In genomic region chr5:115732176-115732848, GRCm38 (mm10) we compare ENCODE assay signal across 8 mouse cellular contexts. TPM values are rescaled to one million over a fixed set of nuclear protein-coding genes. Genes with fewer than 3 reads are reported as not detected.
A peak's percentile ranks its signal among the peaks of the same experiment; 100 is the strongest.
DNase-seq lines count a peak whose midpoint lies in the region; ATAC-seq and TF ChIP-seq lines count a peak whose summit lies in the region.

No protein-coding gene starts in this region.

- H3K4me3 ChIP-seq in intestine, postnatal 0 days (ENCODE audit: low read depth, low read length) = peak overlapping the region; percentile 59
- H3K4me3 ChIP-seq in midbrain, embryonic 11.5 days (ENCODE audit: low read depth, low read length) = peak overlapping the region; percentile 70

- H3K9me3 ChIP-seq in intestine, postnatal 0 days (ENCODE audit: control insufficient read depth) = no peaks in the 10 kb centered on the region
- H3K9me3 ChIP-seq in midbrain, embryonic 11.5 days (ENCODE audit: control insufficient read depth, low read length) = no peaks in the 10 kb centered on the region

- H3K9ac ChIP-seq in intestine, postnatal 0 days (ENCODE audit: low read depth, low read length) = peak overlapping the region; percentile 37
- peak overlapping the region; percentile 62 for H3K9ac ChIP-seq in midbrain, embryonic 11.5 days (ENCODE audit: low read length)

- no peaks in the 10 kb centered on the region for H3K36me3 ChIP-seq in intestine, postnatal 0 days (ENCODE audit: control insufficient read depth, insufficient read depth)
- no peaks in the 10 kb centered on the region for H3K36me3 ChIP-seq in midbrain, embryonic 11.5 days (ENCODE audit: control insufficient read depth, insufficient read depth, low read length)

- no peaks in the 10 kb centered on the region; the same call in 1 of the 2 replicates for H3K4me1 ChIP-seq in intestine, postnatal 0 days (replicated peaks; ENCODE audit: control insufficient read depth, insufficient read depth, low read length)
- H3K4me1 ChIP-seq in midbrain, embryonic 11.5 days (ENCODE audit: control insufficient read depth, insufficient read depth, low read length) = peaks cover 2% of the 10 kb centered on the region; the same call in 1 of the 2 replicates

- H3K4me2 ChIP-seq in intestine, postnatal 0 days (replicated peaks; ENCODE audit: low read depth) = peak overlapping the region; percentile 98
- H3K4me2 ChIP-seq in midbrain, embryonic 11.5 days = peak overlapping the region; percentile 86

- peak; percentile 91 for DNase-seq in adrenal gland, adult 2 months
- peak; percentile 85 for DNase-seq in embryo, embryonic 10.5 days (ENCODE audit: low spot score)
- DNase-seq in gonadal fat pad, adult 2 months (ENCODE audit: low read depth) = peak; percentile 41
- DNase-seq in left cerebral cortex, postnatal 36 days (ENCODE audit: low spot score in 2 of 2) = peak; percentile 97 to 99
- peak; percentile 99 for DNase-seq in midbrain, embryonic 11.5 days (ENCODE audit: low spot score, missing footprints)
- DNase-seq in skeletal muscle tissue, adult 2 months (ENCODE audit: low read depth, low spot score) = peak; percentile 25
- no peak for DNase-seq in adipocyte (ENCODE audit: low spot score)

- ATAC-seq in intestine, postnatal 0 days = peak; percentile 94
- peak; percentile 88 for ATAC-seq in midbrain, embryonic 11.5 days (ENCODE audit: low FRiP score)

- TF ChIP-seq CTCF in intestine, postnatal 0 days (IDR thresholded peaks at IDR 0.05; ENCODE audit: low read depth) = no peak

- under 1% methylated on average over 67 of the region's 91 CpGs for WGBS in intestine, postnatal 0 days
- under 1% methylated on average over 58 of the region's 91 CpGs for WGBS in midbrain, embryonic 11.5 days

- peak overlapping the region; percentile 76 for H3K27ac ChIP-seq in intestine, postnatal 0 days (ENCODE audit: low read depth, low read length)
- peak overlapping the region; percentile 80 for H3K27ac ChIP-seq in midbrain, embryonic 11.5 days (ENCODE audit: low read depth, low read length)

- intact Hi-C loops in left cerebral cortex, postnatal 36 days (cut with DNase I) = loop anchor here (1.0 to 10.0 kb wide), 3 partner anchors 79 to 175 kb away; no protein-coding TSS in a partner anchor

- H3K27me3 ChIP-seq in intestine, postnatal 0 days (replicated peaks; ENCODE audit: control insufficient read depth, insufficient read depth, low read length) = peaks cover 19% of the 10 kb centered on the region
- H3K27me3 ChIP-seq in midbrain, embryonic 11.5 days (ENCODE audit: control insufficient read depth, insufficient read depth, low read length) = peaks cover 11% of the 10 kb centered on the region

RNA-seq across cellular contexts. Expression of gene Bicdl1, which starts 0.9 kb away (rescaled TPM):
- 10 to 100 TPM in 1 of 2 experiments, 1 to 10 TPM in 1; 5.4 to 13.2 TPM for total RNA-seq in adrenal gland, adult 2 months (2021)
- 23.7 and 25.3 TPM in 2 replicates for polyA plus RNA-seq in adrenal gland, adult 2 months (2012; rRNA removed)
- 51.5 and 56.8 TPM in 2 replicates for polyA plus RNA-seq in gonadal fat pad, adult 2 months (2012; rRNA removed)
- 8.0 and 9.0 TPM in 2 replicates for polyA plus RNA-seq in intestine, postnatal 0 days (2015; fragmentation: Nextera tagmentation; extraction: Ambion mirVana)
- total RNA-seq in left cerebral cortex, postnatal 36 days (2021) = 100 to 1,000 TPM; 147 to 149 TPM
- polyA plus RNA-seq in midbrain, embryonic 11.5 days (2014; fragmentation: Nextera tagmentation; extraction: Ambion mirVana) = 11.4 and 12.4 TPM in 2 replicates
